Mouse (Mus musculus) embryonic facial prominence, embryonic 15.5 days (tissue): ENCODE results near the gene Alg5. TPM values are rescaled to one million over a fixed set of nuclear protein-coding genes. Genes with fewer than 3 reads are reported as not detected.
"Not testable (repeated sequence)": the region's sequence is repeated elsewhere in the genome, so short reads cannot be mapped to it uniquely, and the experiment has no call there.

ENCODE experiments used
- ATAC-seq: fragments of 200-750 bp; cut with Nextera tagmentation; 2 replicates; pipeline ENCODE4 v1.8.0; 2017; ENCODE audit warnings: low read depth, moderate TSS enrichment; ENCODE audit not compliant: insufficient number of reproducible peaks, low FRiP score, low TSS enrichment
- H3K27ac ChIP-seq: fragments of 300-500 bp; sonication (generic); replicated peaks from 2 replicates; pipeline ENCODE4 v1.5.1; 2015; ENCODE audit warnings: mild to moderate bottlenecking, inconsistent platforms
- H3K27me3 ChIP-seq: fragments of 300-500 bp; sonication (generic); 2 replicates; pipeline ENCODE4 v1.6.1; 2015; ENCODE audit warnings: inconsistent platforms
- H3K36me3 ChIP-seq: fragments of 300-500 bp; sonication (generic); 2 replicates; pipeline ENCODE4 v1.6.1; 2015; ENCODE audit warnings: mild to moderate bottlenecking, inconsistent platforms
- H3K4me1 ChIP-seq: fragments of 300-500 bp; sonication (generic); 2 replicates; pipeline ENCODE4 v1.6.1; 2015; ENCODE audit warnings: inconsistent platforms
- H3K4me2 ChIP-seq: fragments of 300-500 bp; sonication (generic); replicated peaks from 2 replicates; pipeline ENCODE4 v1.6.1; 2015; ENCODE audit warnings: mild to moderate bottlenecking, inconsistent platforms
- H3K4me3 ChIP-seq: fragments of 300-500 bp; sonication (generic); replicated peaks from 2 replicates; pipeline ENCODE4 v1.5.1; 2015; ENCODE audit warnings: mild to moderate bottlenecking, inconsistent platforms
- H3K9ac ChIP-seq: fragments of 300-500 bp; sonication (generic); 2 replicates; pipeline ENCODE4 v1.6.1; 2015; ENCODE audit warnings: inconsistent platforms
- H3K9me3 ChIP-seq: fragments of 300-500 bp; sonication (generic); replicated peaks from 2 replicates; pipeline ENCODE4 v1.6.1; 2016; ENCODE audit warnings: inconsistent platforms
- WGBS: fragments of 180-500 bp; shearing (Covaris S2); methylation state at CpG from one replicate; pipeline ENCODE4 v1.1.7; 2015; 5-methylcytosine and 5-hydroxymethylcytosine counted together
- polyA plus RNA-seq: library from polyadenylated mRNA; unstranded; fragments of >200 nt; fragmentation: Nextera tagmentation; extraction: Ambion mirVana; gene quantifications from 2 replicates; pipeline ENCODE4 v1.2.1, GENCODE M21; 2015

Alg5 gene
- polyA plus RNA-seq, result 58.4 TPM in 2 replicates

DNA sequence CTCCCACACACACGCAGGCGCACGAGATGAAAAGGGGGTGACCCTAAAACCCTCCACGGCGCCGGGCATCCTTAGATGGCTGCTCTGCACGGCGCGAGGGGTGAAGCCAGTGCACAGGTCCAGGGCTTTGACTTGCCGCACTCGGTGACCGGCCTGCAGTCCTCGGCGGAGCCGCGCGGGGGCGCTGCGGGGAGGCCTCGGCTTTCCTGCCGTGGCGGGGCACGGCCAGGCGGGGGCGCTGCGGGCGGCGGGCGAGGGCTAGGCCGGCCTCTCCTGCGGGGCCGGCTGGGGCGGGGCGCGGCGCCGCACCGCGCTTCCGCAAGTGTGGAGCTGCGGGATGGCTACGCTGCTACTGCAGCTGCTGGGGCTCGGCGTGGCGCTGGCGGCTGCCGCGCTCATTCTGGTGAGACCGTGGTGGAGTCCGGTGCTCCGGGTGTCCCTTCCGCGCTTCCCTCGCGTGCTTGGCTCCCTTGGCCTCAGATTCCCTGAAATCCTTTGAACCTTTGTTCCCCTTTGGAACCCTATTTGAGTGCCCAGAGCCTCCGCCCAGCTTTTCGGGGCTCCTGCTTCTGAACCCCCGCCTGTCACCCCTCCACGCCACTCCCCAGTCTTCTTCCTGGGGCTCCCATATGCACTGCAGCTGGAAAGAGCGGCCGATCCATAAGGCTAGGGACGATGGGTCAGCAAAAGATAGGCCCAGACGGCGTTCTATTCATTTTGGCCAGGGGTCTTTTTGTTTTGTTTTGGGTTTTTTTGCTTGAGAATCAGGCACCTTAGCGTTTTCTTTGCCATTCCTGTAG is at the start of gene Alg5, which contains the start of gene Exosc8:
Alg5 (plus strand) TSS at position 293 of the 800 bp plus-strand sequence.
Exosc8 (minus strand) TSS at position 147 of the 800 bp plus-strand sequence.
- Histone ChIP-seq H3K9ac (peak within 1 kb of the TSS; percentile 83), H3K4me1 (peaks cover 5% of the 10 kb centered on the region; the same call in 1 of the 2 replicates), H3K36me3 (peaks cover 45% of the 10 kb centered on the region), H3K27ac (peak within 1 kb of the TSS; percentile 100), H3K27me3 (no peaks in the 10 kb centered on the region), H3K9me3 (no peaks in the 10 kb centered on the region), H3K4me3 (peak within 1 kb of the TSS; percentile 94), H3K4me2 (peak within 1 kb of the TSS; percentile 77)
- WGBS, result under 1% methylated on average over 65 of the region's 65 CpGs
- ATAC-seq, result peak; percentile 91

DNA sequence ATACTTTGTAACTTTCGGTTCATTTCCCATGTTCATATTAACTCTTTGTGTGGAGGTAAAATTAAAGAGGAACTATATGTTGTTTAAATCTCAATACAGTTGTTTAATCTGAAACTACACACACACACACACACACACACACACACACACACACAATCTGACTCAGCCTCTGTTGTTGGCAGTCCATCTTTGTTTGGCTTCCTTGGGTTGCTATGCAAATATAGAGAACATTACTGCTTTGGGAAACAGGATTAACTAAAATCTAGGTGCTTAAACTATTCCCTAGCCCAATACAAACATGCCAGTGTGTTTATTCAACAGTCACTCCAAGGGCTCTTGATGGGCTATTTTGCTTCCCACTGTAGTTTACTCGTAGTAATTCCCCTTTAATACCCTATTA is 48.1 kb upstream of the Alg5 start:
- no peak for ATAC-seq
- Histone ChIP-seq H3K27me3 (no peaks in the 10 kb centered on the region), H3K9ac (no peak overlapping the region), H3K27ac (no peak overlapping the region), H3K4me3 (no peak overlapping the region), H3K4me1 (no peaks in the 10 kb centered on the region), H3K9me3 (no peaks in the 10 kb centered on the region), H3K4me2 (no peak overlapping the region), H3K36me3 (no peaks in the 10 kb centered on the region)
- 53% methylated on average over 2 of the region's 2 CpGs for WGBS

DNA sequence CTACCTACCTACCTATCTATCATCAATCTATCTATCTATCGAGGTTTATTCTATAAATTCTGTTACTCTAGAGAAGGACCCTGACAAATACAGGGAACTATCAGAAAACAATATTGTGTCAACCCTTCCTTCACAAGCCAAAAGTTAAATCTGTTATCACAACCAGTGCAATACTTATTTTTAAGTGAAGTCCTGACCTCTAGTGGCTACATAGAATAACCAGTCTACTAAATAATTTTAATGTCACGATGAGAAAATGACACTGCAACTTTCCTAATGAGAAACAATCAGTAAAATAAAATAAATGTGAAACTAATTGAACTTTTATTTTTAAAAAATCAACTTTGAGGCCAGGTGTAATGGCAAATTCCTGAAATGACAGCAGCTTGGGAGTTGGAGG is 46.2 kb upstream of the Alg5 start:
- no peak overlapping the region for H3K27ac ChIP-seq
- no peak overlapping the region for H3K4me2 ChIP-seq
- WGBS, result 39% methylated on average over 2 of the region's 2 CpGs
- no peaks in the 10 kb centered on the region for H3K9me3 ChIP-seq
- H3K9ac ChIP-seq, result no peak overlapping the region
- no peak for ATAC-seq
- no peaks in the 10 kb centered on the region for H3K27me3 ChIP-seq
- no peaks in the 10 kb centered on the region for H3K4me1 ChIP-seq
- no peak overlapping the region for H3K4me3 ChIP-seq
- H3K36me3 ChIP-seq, result no peaks in the 10 kb centered on the region

DNA sequence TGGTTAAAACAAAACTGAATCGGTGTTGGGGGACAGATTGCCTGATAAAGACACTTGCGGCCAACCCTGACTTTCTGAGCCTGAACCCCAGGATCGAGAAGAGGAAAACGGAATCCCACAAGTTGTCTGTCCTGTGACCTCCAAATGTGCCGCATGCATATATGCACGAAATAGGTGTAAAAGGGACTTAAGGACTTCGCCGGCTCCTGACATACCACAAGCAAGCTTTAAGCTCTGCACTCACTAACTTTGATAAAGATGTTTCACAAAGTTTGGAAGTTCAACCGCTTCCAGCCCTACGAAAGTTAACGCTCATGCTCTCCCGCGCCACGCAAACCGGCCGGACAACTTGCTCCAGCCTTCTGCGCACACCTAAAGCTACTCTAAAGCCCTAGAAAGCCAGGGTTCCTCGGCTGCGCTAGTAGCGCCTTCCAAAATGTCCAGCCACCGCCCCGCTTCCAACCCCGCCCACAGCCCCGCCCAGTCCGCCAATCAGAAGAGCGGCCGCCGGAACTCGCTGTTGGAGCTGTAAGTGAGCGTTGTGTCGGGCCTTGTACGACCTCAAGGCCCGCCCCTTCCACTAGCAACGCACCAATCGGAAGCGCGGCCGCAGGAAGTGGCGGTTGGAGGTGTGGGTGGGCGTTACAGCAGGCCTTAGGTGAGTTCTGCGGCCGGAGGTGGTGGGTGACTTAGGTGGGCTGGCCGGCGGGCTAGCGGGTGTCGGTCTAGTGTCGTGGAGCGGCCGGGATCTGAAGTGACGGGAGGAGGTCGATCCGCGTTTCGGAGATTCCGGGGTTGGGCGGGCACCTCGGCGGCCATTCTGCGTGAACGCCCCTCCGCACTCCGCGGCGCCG is 42.9 kb upstream of the Alg5 start, which contains the start of gene Supt20:
Supt20 (plus strand) TSS at position 606 of the 854 bp plus-strand sequence.
- H3K4me1 ChIP-seq, result peaks cover 6% of the 10 kb centered on the region; the same call in 1 of the 2 replicates
- H3K9ac ChIP-seq, result peak within 1 kb of the TSS; percentile 58
- H3K4me3 ChIP-seq, result peak within 1 kb of the TSS; percentile 79
- under 1% methylated on average over 65 of the region's 65 CpGs for WGBS
- H3K9me3 ChIP-seq, result no peaks in the 10 kb centered on the region
- peak within 1 kb of the TSS; percentile 75 for H3K4me2 ChIP-seq
- H3K36me3 ChIP-seq, result peaks cover 17% of the 10 kb centered on the region; the same call in 1 of the 2 replicates
- no peaks in the 10 kb centered on the region for H3K27me3 ChIP-seq
- H3K27ac ChIP-seq, result peak within 1 kb of the TSS; percentile 93
- ATAC-seq, result peak; percentile 99

DNA sequence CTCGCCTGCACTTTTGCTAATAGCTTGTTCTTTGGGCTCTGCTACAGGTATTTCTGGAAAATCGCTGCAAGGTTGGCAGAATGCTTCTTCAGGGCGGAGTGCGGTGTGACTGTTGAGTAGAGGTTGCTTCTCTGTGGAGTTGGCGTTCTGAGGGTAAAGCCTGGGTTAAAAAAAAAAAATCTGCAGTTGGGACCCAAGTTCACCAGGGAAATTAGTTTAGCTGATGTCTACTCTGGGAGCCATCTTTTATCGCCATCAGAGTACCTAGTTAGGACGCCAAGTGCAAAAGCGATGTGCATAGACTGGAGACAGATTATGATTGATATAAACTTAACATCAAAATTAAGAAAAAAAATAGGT is 42.3 kb upstream of the Alg5 start:
- H3K4me2 ChIP-seq, result peak overlapping the region; percentile 75
- H3K36me3 ChIP-seq, result peaks cover 23% of the 10 kb centered on the region; the same call in 1 of the 2 replicates
- H3K9ac ChIP-seq, result peak overlapping the region; percentile 58
- H3K4me3 ChIP-seq, result peak overlapping the region; percentile 79
- peak overlapping the region; percentile 93 for H3K27ac ChIP-seq
- H3K4me1 ChIP-seq, result peaks cover 6% of the 10 kb centered on the region; the same call in 1 of the 2 replicates
- ATAC-seq, result no peak
- H3K27me3 ChIP-seq, result no peaks in the 10 kb centered on the region
- WGBS, result under 1% methylated on average over 8 of the region's 8 CpGs
- H3K9me3 ChIP-seq, result no peaks in the 10 kb centered on the region

DNA sequence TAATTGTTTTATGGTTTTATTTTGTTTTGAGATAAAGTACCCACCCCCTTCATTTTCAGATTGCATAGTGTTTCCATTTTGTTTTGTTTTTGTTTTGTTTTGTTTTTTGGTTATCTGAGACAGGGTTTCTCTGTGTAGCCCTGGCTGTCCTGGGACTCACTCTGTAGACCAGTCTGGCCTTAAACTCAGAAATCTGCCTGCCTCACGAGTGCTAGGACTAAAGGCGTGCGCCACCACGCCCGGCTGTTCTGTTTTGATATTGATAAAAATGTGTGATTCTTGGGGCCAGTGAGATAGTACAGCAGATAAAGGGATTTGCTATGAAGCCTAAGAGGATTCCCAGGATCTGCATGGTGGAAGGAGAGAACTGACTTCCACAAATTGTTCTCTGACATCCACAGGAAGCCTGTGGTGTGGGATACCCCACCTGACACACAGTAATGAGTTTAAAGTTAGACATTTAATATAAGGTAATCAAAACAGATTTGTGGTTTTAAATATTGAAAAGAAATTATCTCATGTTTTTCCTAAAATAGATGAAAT is 35.5 kb upstream of the Alg5 start:
- no peak overlapping the region for H3K4me3 ChIP-seq
- 71% methylated on average over 5 of the region's 5 CpGs for WGBS
- H3K9me3 ChIP-seq, result no peaks in the 10 kb centered on the region
- H3K27ac ChIP-seq, result no peak overlapping the region
- H3K27me3 ChIP-seq, result no peaks in the 10 kb centered on the region
- peaks cover 68% of the 10 kb centered on the region for H3K36me3 ChIP-seq
- no peak overlapping the region for H3K9ac ChIP-seq
- no peak overlapping the region for H3K4me2 ChIP-seq
- no peak for ATAC-seq
- no peaks in the 10 kb centered on the region for H3K4me1 ChIP-seq

DNA sequence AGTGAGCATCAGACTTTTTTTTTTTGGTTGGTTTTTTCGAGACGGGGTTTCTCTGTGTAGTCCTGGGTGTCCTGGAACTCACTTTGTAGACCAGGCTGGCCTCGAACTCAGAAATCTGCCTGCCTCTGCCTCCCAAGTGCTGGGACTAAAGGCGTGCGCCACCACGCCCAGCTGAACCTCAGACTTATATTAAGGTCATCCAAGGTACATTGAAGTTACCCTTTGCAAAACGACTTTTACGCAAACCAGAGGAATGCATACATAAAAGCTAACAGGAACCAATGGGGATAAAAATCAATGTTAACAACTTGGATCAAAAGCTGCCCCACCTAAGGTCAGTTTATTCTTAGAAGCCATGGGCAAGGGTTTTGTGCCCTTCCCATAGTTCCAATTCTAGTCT is 31.2 kb upstream of the Alg5 start:
- ATAC-seq, H3K9ac ChIP-seq, H3K27ac ChIP-seq, H3K9me3 ChIP-seq, H3K27me3 ChIP-seq, H3K4me2 ChIP-seq, H3K4me1 ChIP-seq, H3K4me3 ChIP-seq: not testable (repeated sequence)
- whole genome bisulfite sequencing, result 95% methylated on average over 8 of the region's 8 CpGs
- H3K36me3 ChIP-seq, result peaks cover 78% of the 10 kb centered on the region

DNA sequence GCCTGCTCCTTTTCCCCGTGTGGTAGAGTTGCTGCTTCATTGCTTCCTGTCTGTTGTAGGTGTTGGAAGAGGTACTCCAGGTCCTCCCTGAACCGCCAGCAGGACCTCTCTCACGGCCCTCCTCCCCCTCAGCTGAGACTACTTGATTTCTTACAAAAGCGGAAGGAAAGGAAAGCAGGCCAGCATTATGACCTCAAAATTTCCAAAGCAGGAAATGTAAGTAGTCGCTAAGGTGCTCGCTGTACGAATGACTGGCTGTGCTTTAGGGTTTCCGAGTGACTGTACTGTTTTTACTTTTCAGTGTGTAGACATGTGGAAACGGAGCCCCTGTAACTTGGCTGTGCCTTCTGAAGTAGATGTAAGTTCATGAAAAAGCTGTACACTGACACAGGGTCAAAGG is 26.4 kb upstream of the Alg5 start:
- no peak for ATAC-seq
- Histone ChIP-seq H3K27me3 (no peaks in the 10 kb centered on the region), H3K4me1 (no peaks in the 10 kb centered on the region), H3K9me3 (no peaks in the 10 kb centered on the region), H3K4me2 (no peak overlapping the region), H3K27ac (no peak overlapping the region), H3K4me3 (no peak overlapping the region), H3K9ac (no peak overlapping the region), H3K36me3 (peaks cover 79% of the 10 kb centered on the region)
- 87% methylated on average over 9 of the region's 9 CpGs for WGBS

DNA sequence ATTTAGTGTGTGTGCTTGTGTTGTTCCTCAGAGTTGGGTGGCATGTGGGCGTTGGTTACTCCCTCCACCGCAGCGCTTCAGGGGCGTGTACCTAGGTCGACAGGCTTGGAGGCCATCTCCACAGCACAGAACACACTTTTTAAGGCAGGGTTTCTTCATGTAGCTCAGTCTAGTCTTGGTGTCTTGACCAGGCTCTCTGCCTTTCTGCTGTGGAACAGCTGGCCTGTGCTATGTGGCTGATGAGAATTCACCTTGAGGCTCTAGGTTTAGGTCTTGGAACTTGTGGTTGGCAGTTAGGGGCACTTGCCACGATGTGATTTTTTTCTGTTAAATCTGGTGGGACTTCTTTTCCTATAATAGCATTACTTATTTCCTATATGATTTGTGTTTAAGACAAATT is 21.1 kb upstream of the Alg5 start, which contains the start of gene Gm21958:
Gm21958 (minus strand) TSS at position 101 of the 400 bp plus-strand sequence.
- no peak within 1 kb of the TSS for H3K27ac ChIP-seq
- no peak within 1 kb of the TSS for H3K9ac ChIP-seq
- H3K9me3 ChIP-seq, result no peaks in the 10 kb centered on the region
- H3K36me3 ChIP-seq, result peaks cover 72% of the 10 kb centered on the region
- ATAC-seq, result no peak
- H3K4me2 ChIP-seq, result no peak within 1 kb of the TSS
- 90% methylated on average over 6 of the region's 6 CpGs for WGBS
- no peaks in the 10 kb centered on the region for H3K4me1 ChIP-seq
- H3K27me3 ChIP-seq, result no peaks in the 10 kb centered on the region
- H3K4me3 ChIP-seq, result no peak within 1 kb of the TSS

DNA sequence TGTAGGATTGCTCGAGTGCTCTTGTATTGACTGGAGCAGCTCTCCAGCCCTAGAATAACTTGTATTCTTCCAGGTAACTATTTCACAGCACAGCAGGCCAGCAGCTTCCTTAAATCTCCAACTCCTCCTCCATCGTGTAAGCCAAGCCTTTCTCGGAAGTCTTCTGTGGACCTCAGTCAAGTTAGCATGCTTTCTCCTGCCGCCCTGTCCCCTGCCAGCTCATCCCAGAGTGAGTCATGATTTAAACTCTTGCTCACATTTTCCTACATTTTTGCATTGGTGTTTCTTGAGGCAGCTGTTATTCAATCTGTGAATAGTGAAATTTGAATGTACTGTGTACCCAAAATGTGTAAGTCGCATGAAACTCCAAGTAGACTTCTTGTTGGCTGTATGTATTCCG is 19.9 kb upstream of the Alg5 start:
- Histone ChIP-seq H3K4me3 (no peak overlapping the region), H3K36me3 (peaks cover 62% of the 10 kb centered on the region)
- no peak for ATAC-seq

DNA sequence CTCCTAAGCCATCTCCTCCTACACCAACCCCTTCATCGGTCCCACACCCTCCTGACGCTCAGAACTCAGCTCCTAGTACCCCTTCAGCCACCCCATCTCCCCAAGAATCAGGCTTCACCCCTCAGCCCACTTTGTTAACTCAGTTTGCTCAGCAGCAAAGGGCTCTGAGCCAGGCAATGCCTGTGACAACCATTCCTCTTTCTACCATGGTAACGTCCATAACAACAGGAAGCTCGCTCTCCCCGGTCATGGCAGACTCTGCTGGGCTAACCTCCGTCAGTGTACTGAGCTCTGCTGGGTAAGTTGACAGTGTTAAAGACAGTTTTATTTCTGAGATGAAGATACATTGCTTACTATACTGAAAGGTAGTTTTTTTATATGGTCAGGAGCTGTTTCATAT is 18.0 kb upstream of the Alg5 start:
- Histone ChIP-seq H3K36me3 (peaks cover 60% of the 10 kb centered on the region), H3K27me3 (no peaks in the 10 kb centered on the region)

More for the DNA sequence above, 19.9 kb upstream of the Alg5 start:
- 95% methylated on average over 6 of the region's 6 CpGs for WGBS
- no peak overlapping the region for H3K4me2 ChIP-seq
- H3K27me3 ChIP-seq, result no peaks in the 10 kb centered on the region
- no peak overlapping the region for H3K27ac ChIP-seq
- no peaks in the 10 kb centered on the region for H3K4me1 ChIP-seq
- no peak overlapping the region for H3K9ac ChIP-seq
- H3K9me3 ChIP-seq, result no peaks in the 10 kb centered on the region

More for the DNA sequence above, 18.0 kb upstream of the Alg5 start:
- Histone ChIP-seq H3K4me1 (no peaks in the 10 kb centered on the region), H3K4me3 (no peak overlapping the region), H3K9me3 (no peaks in the 10 kb centered on the region), H3K4me2 (no peak overlapping the region), H3K9ac (no peak overlapping the region), H3K27ac (no peak overlapping the region)
- WGBS, result 81% methylated on average over 6 of the region's 6 CpGs
- no peak for ATAC-seq
